16 mouse cellular contexts compared by ENCODE assay signal in the genomic region with DNA sequence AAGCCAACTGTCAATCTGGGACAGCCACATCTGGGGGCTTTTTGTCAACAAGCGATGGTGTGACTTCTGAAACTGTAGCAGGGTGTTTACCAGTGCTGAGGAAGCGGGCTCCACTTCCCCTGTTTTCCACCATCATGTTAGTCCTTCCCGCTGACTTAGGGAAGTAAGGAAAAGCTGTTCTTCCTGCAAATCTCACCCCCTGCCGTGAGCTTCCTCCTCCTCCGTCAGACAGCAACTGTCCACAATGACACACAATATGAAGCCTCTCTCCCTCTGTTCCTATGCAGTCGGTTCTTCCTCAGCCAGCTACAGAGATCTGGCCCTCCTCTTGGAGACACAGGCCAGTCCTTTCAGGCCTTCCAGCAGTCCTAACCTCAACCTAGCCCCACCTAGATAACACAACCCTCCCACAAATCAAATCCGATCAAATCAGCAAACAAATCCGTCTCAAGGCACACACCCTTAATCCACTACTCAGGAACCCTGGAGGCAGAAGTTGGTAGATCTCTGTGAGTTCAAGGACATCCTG. TPM values are rescaled to one million over a fixed set of nuclear protein-coding genes. Genes with fewer than 3 reads are reported as not detected.
DNase-seq lines count a peak whose midpoint lies in the region; ATAC-seq and TF ChIP-seq lines count a peak whose summit lies in the region.
"Had no signal": no experiment of that assay in that cellular context is flagged by ENCODE, and none has a peak within 500 bp of the region (broad histone marks: within the 10 kb centered on the region; RNA-seq: fewer than 3 reads in every experiment).

No protein-coding gene starts in this region.

- TF ChIP-seq EP300 in liver, postnatal 0 days (IDR thresholded peaks at IDR 0.05; ENCODE audit: low read depth): no peak

- H3K4me1 ChIP-seq in intestine, embryonic 15.5 days (replicated peaks): peaks cover 43% of the 10 kb centered on the region
- H3K4me1 ChIP-seq in intestine, embryonic 16.5 days (ENCODE audit: control insufficient read depth, insufficient read depth, low read length): peaks cover 48% of the 10 kb centered on the region
- peaks cover 27% of the 10 kb centered on the region for H3K4me1 ChIP-seq in liver, postnatal 0 days (ENCODE audit: insufficient read depth)
- peaks cover 20% of the 10 kb centered on the region for H3K4me1 ChIP-seq in liver, embryonic 11.5 days (replicated peaks; ENCODE audit: control insufficient read depth, insufficient read depth, low read length)
- H3K4me1 ChIP-seq in stomach, embryonic 16.5 days (ENCODE audit: control insufficient read depth, insufficient read depth, low read length): peaks cover 36% of the 10 kb centered on the region

- no peak for DNase-seq in liver, postnatal 0 days
- no peak for DNase-seq in liver, embryonic 11.5 days (ENCODE audit: low spot score)
- no peak for DNase-seq in ovary, postnatal 36 days (ENCODE audit: low spot score)
- DNase-seq in layer of hippocampus, postnatal 14 days (ENCODE audit: low spot score in 2 of 2): no peak
- DNase-seq: heart, postnatal 36 days; layer of hippocampus, postnatal 36 days; right cerebral cortex, adult 18-20 months had no signal

- H3K9me3 ChIP-seq in intestine, embryonic 15.5 days: no peaks in the 10 kb centered on the region
- H3K9me3 ChIP-seq in intestine, embryonic 16.5 days (ENCODE audit: control insufficient read depth, low read length): no peaks in the 10 kb centered on the region
- H3K9me3 ChIP-seq in liver, postnatal 0 days (ENCODE audit: low read length): no peaks in the 10 kb centered on the region
- no peaks in the 10 kb centered on the region for H3K9me3 ChIP-seq in liver, embryonic 11.5 days (ENCODE audit: control insufficient read depth, low read length)
- H3K9me3 ChIP-seq in stomach, embryonic 16.5 days (replicated peaks; ENCODE audit: control insufficient read depth, low read length): no peaks in the 10 kb centered on the region
- H3K9me3 ChIP-seq: embryonic facial prominence, embryonic 13.5 days; midbrain, embryonic 10.5 days had no signal

- H3K27me3 ChIP-seq in intestine, embryonic 15.5 days (replicated peaks): no peaks in the 10 kb centered on the region
- H3K27me3 ChIP-seq in intestine, embryonic 16.5 days (replicated peaks; ENCODE audit: control insufficient read depth, insufficient read depth, low read length): no peaks in the 10 kb centered on the region
- H3K27me3 ChIP-seq in liver, postnatal 0 days (ENCODE audit: insufficient read depth, low read length): no peaks in the 10 kb centered on the region
- peaks cover 6% of the 10 kb centered on the region; the same call in 1 of the 2 replicates for H3K27me3 ChIP-seq in liver, embryonic 11.5 days (replicated peaks; ENCODE audit: control insufficient read depth, insufficient read depth, low read length)
- H3K27me3 ChIP-seq in stomach, embryonic 16.5 days (ENCODE audit: control insufficient read depth, insufficient read depth, low read length): no peaks in the 10 kb centered on the region
- H3K27me3 ChIP-seq: embryonic facial prominence, embryonic 13.5 days had no signal

- H3K9ac ChIP-seq in intestine, embryonic 15.5 days: no peak overlapping the region
- no peak overlapping the region for H3K9ac ChIP-seq in intestine, embryonic 16.5 days (ENCODE audit: low read depth, low read length)
- H3K9ac ChIP-seq in liver, postnatal 0 days (replicated peaks): no peak overlapping the region
- H3K9ac ChIP-seq in liver, embryonic 11.5 days (ENCODE audit: low read depth, low read length): no peak overlapping the region
- no peak overlapping the region for H3K9ac ChIP-seq in stomach, embryonic 16.5 days (ENCODE audit: low read length)
- H3K9ac ChIP-seq: embryonic facial prominence, embryonic 13.5 days; hindbrain, embryonic 14.5 days had no signal

- no peak for ATAC-seq in intestine, embryonic 15.5 days
- no peak for ATAC-seq in intestine, embryonic 16.5 days
- no peak for ATAC-seq in liver, postnatal 0 days
- no peak for ATAC-seq in liver, embryonic 11.5 days (replicated peaks; ENCODE audit: low FRiP score)
- peak; percentile 38 for ATAC-seq in granulocyte monocyte progenitor cell, adult 5-6 weeks (replicated peaks; ENCODE audit: poor library complexity, severe bottlenecking)
- ATAC-seq in stomach, embryonic 16.5 days (ENCODE audit: insufficient read depth, low FRiP score): no peak
- ATAC-seq: CD4-positive, CD25-positive, alpha-beta regulatory T cell, adult 4 months; forebrain, embryonic 16.5 days had no signal

- H3K4me2 ChIP-seq in intestine, embryonic 15.5 days (replicated peaks): no peak overlapping the region
- H3K4me2 ChIP-seq in intestine, embryonic 16.5 days (ENCODE audit: low read depth, low read length): no peak overlapping the region
- H3K4me2 ChIP-seq in liver, postnatal 0 days (ENCODE audit: low read depth, low read length): no peak overlapping the region
- H3K4me2 ChIP-seq in liver, embryonic 11.5 days: no peak overlapping the region
- H3K4me2 ChIP-seq in stomach, embryonic 16.5 days (ENCODE audit: low read depth, low read length): no peak overlapping the region
- H3K4me2 ChIP-seq: embryonic facial prominence, embryonic 13.5 days; hindbrain, embryonic 14.5 days had no signal

- no peaks in the 10 kb centered on the region for H3K36me3 ChIP-seq in intestine, embryonic 15.5 days
- 0 out of 2 replicates have a peak, but pooled peaks cover 2% of the 10 kb centered on the region for H3K36me3 ChIP-seq in intestine, embryonic 16.5 days (ENCODE audit: control insufficient read depth, insufficient read depth, low read length)
- H3K36me3 ChIP-seq in liver, postnatal 0 days (replicated peaks; ENCODE audit: insufficient read depth, low read length): no peaks in the 10 kb centered on the region
- H3K36me3 ChIP-seq in liver, embryonic 11.5 days (ENCODE audit: control insufficient read depth, insufficient read depth, low read length): no peaks in the 10 kb centered on the region
- H3K36me3 ChIP-seq in stomach, embryonic 16.5 days (ENCODE audit: control insufficient read depth, insufficient read depth, low read length): no peaks in the 10 kb centered on the region
- H3K36me3 ChIP-seq: midbrain, embryonic 10.5 days had no signal

- 76% methylated on average over 8 of the region's 8 CpGs for WGBS in intestine, embryonic 15.5 days
- WGBS in intestine, embryonic 16.5 days: 64% methylated on average over 8 of the region's 8 CpGs
- 54% methylated on average over 8 of the region's 8 CpGs for WGBS in liver, postnatal 0 days (ENCODE audit: insufficient replicate concordance)
- 58% methylated on average over 8 of the region's 8 CpGs for WGBS in liver, embryonic 11.5 days
- WGBS in stomach, embryonic 16.5 days: 69% methylated on average over 8 of the region's 8 CpGs

- TF ChIP-seq CTCF in liver, postnatal 0 days (IDR thresholded peaks at IDR 0.05; ENCODE audit: low read depth): no peak

- no peak overlapping the region for H3K4me3 ChIP-seq in intestine, embryonic 15.5 days (replicated peaks)
- no peak overlapping the region for H3K4me3 ChIP-seq in intestine, embryonic 16.5 days (ENCODE audit: low read length)
- no peak overlapping the region for H3K4me3 ChIP-seq in liver, postnatal 0 days (ENCODE audit: low read depth, low read length)
- H3K4me3 ChIP-seq in liver, embryonic 11.5 days (ENCODE audit: low read depth, low read length): no peak overlapping the region
- H3K4me3 ChIP-seq in stomach, embryonic 16.5 days (replicated peaks; ENCODE audit: low read length): no peak overlapping the region
- H3K4me3 ChIP-seq: embryonic facial prominence, embryonic 13.5 days; midbrain, embryonic 10.5 days had no signal

- 0 out of 2 replicates have a peak overlapping the region, but pooled peaks have one; percentile 11 for H3K27ac ChIP-seq in intestine, embryonic 15.5 days
- no peak overlapping the region for H3K27ac ChIP-seq in intestine, embryonic 16.5 days (ENCODE audit: low read length)
- peak overlapping the region; percentile 29; the same call in 1 of the 2 replicates for H3K27ac ChIP-seq in liver, postnatal 0 days (ENCODE audit: low read depth)
- no peak overlapping the region for H3K27ac ChIP-seq in liver, embryonic 11.5 days (ENCODE audit: low read depth, low read length)
- peak overlapping the region; percentile 25 for H3K27ac ChIP-seq in stomach, embryonic 16.5 days (ENCODE audit: low read length)
- H3K27ac ChIP-seq: embryonic facial prominence, embryonic 13.5 days; hindbrain, embryonic 14.5 days; midbrain, embryonic 10.5 days had no signal

RNA-seq across cellular contexts. Expression of gene Tns3, which starts 34.4 kb away (rescaled TPM):
- polyA plus RNA-seq in intestine, embryonic 15.5 days (2015; fragmentation: Nextera tagmentation; extraction: Ambion mirVana): 21.1 and 22.9 TPM in 2 replicates
- 18.7 and 21.0 TPM in 2 replicates for polyA plus RNA-seq in intestine, embryonic 16.5 days (2015; fragmentation: Nextera tagmentation; extraction: Ambion mirVana)
- 2.8 and 3.6 TPM in 2 replicates for polyA plus RNA-seq in liver, postnatal 0 days (2015; fragmentation: Nextera tagmentation; extraction: Ambion mirVana)
- polyA plus RNA-seq in liver, embryonic 11.5 days (2014; fragmentation: Nextera tagmentation; extraction: Ambion mirVana): 9.8 and 10.2 TPM in 2 replicates
- 26.9 TPM in 2 replicates for total RNA-seq in granulocyte monocyte progenitor cell, adult 5-6 weeks (2014; fragmentation: Nextera tagmentation)
- total RNA-seq in granulocyte monocyte progenitor cell, adult 5-6 weeks (2017): 13.0 and 13.1 TPM in 2 replicates
- polyA plus RNA-seq in stomach, embryonic 16.5 days (2015; fragmentation: Nextera tagmentation; extraction: Ambion mirVana): 28.0 and 30.4 TPM in 2 replicates
- 10 to 100 TPM; 69.9 to 73.2 TPM for total RNA-seq in layer of hippocampus, postnatal 14 days (2021)

Comparison
In these comparisons a context has a peak if more than half of its experiments do, and no peak if none do; other contexts are left out.
1. H3K27ac ChIP-seq: peak in intestine, embryonic 15.5 days (single experiment), liver, postnatal 0 days (single experiment) and stomach, embryonic 16.5 days (single experiment); none in intestine, embryonic 16.5 days (single experiment) and liver, embryonic 11.5 days (single experiment).